Mouse (Mus musculus): ENCODE measurements around the gene Adam23. TPM values are rescaled to one million over a fixed set of nuclear protein-coding genes. Genes with fewer than 3 reads are reported as not detected.

Gene Adam23
- total and polyA plus RNA-seq, 3 experiments = not detected

GRCm38 (mm10) chr1:63450091-63450490 lies 4.4 kb downstream of the Adam23 start:
- TF ChIP-seq ELF1 (IDR thresholded peaks at IDR 0.05; ENCODE audit: low read depth, low read length) (no peak), ZC3H11A (IDR thresholded peaks at IDR 0.05; ENCODE audit: low read depth, low read length) (no peak), HCFC1 (IDR thresholded peaks at IDR 0.05; ENCODE audit: low read depth, low read length) (no peak), ZKSCAN1 (IDR thresholded peaks at IDR 0.05; ENCODE audit: borderline replicate concordance, low read depth, low read length) (no peak), MXI1 (IDR thresholded peaks at IDR 0.05; ENCODE audit: low read depth, low read length) (no peak), MEF2A (IDR thresholded peaks at IDR 0.05; ENCODE audit: borderline replicate concordance, low read depth, low read length) (no peak), RCOR1 (conservative IDR thresholded peaks at IDR 0.05; ENCODE audit: low read depth, low read length) (no peak), UBTF (IDR thresholded peaks at IDR 0.05; ENCODE audit: low read depth, low read length) (no peak), SIN3A (IDR thresholded peaks at IDR 0.05; ENCODE audit: low read length) (no peak), POLR2A (IDR thresholded peaks at IDR 0.05; ENCODE audit: low read depth, low read length) (no peak), MYC (IDR thresholded peaks at IDR 0.05; ENCODE audit: low read depth, low read length) (no peak), USF1 (IDR thresholded peaks at IDR 0.05; ENCODE audit: low read depth, low read length) (no peak), ZNF384 (IDR thresholded peaks at IDR 0.05; ENCODE audit: low read depth, low read length) (no peak)
- Histone ChIP-seq H3K79me2 (replicated peaks; ENCODE audit: control insufficient read depth, extremely low read depth, insufficient read depth, poor library complexity, severe bottlenecking) (no peaks in the 10 kb centered on the region), H3K4me1 (ENCODE audit: control insufficient read depth in 1 of 2, insufficient read depth in 2 of 2) (peaks cover 0 to 2% of the 10 kb centered on the region in 2 experiments; a peak in 1 of 4 replicates), H3K36me3 (replicated peaks in 1 of 2; ENCODE audit: control insufficient read depth in 1 of 2, insufficient read depth in 1 of 2, low read length in 1 of 2) (no peaks in the 10 kb centered on the region), H3K9me3 (replicated peaks; ENCODE audit: low read length) (no peaks in the 10 kb centered on the region), H3K27me3 (replicated peaks) (no peaks in the 10 kb centered on the region), H3K27ac (ENCODE audit: insufficient read depth, low read depth) (no peak overlapping the region), H3K4me2 (ENCODE audit: insufficient read depth, low read depth, poor library complexity, severe bottlenecking) (no peak overlapping the region), H3K9ac (ENCODE audit: insufficient read depth, low read depth) (no peak overlapping the region), H3K4me3 (replicated peaks in 1 of 3; ENCODE audit: low read depth in 2 of 3, low read length in 2 of 3, poor library complexity in 1 of 3) (no peak overlapping the region)
- in situ Hi-C loops (cut with MboI; ENCODE audit: low pct_ligation_motif_present, low pct_unique_long_range_greater_than_20kb, low sequenced_read_pairs) (no loop called here), dilution Hi-C loops (cut with MboI; ENCODE audit: extremely low pct_ligation_motif_present, extremely low pct_unique_long_range_greater_than_20kb, low sequenced_read_pairs) (no loop called here)
- no peak for DNase-seq (ENCODE audit: extremely low read depth)

- in situ Hi-C loops (cut with MboI; ENCODE audit: low pct_ligation_motif_present, low pct_unique_long_range_greater_than_20kb, low sequenced_read_pairs) (no loop called here), dilution Hi-C loops (cut with MboI; ENCODE audit: extremely low pct_ligation_motif_present, extremely low pct_unique_long_range_greater_than_20kb, low sequenced_read_pairs) (no loop called here)
- no peaks in the 10 kb centered on the region for H3K27me3 ChIP-seq (replicated peaks)
- no peaks in the 10 kb centered on the region for H3K36me3 ChIP-seq (replicated peaks in 1 of 2; ENCODE audit: control insufficient read depth in 1 of 2, insufficient read depth in 1 of 2, low read length in 1 of 2)
- no peak for TF ChIP-seq RAD21 (IDR thresholded peaks at IDR 0.05; ENCODE audit: low read depth, low read length)
- no peak overlapping the region for H3K9ac ChIP-seq (ENCODE audit: insufficient read depth, low read depth)
- H3K27ac ChIP-seq (ENCODE audit: insufficient read depth, low read depth) = no peak overlapping the region
- H3K4me1 ChIP-seq (ENCODE audit: control insufficient read depth in 1 of 2, insufficient read depth in 2 of 2) = peaks cover 2 to 3% of the 10 kb centered on the region in 2 experiments; a peak in 1 of 4 replicates
- H3K4me3 ChIP-seq (replicated peaks in 1 of 3; ENCODE audit: low read depth in 2 of 3, low read length in 2 of 3, poor library complexity in 1 of 3) = no peak overlapping the region
- no peak overlapping the region for H3K4me2 ChIP-seq (ENCODE audit: insufficient read depth, low read depth, poor library complexity, severe bottlenecking)
- H3K9me3 ChIP-seq (replicated peaks; ENCODE audit: low read length) = no peaks in the 10 kb centered on the region
- H3K79me2 ChIP-seq (replicated peaks; ENCODE audit: control insufficient read depth, extremely low read depth, insufficient read depth, poor library complexity, severe bottlenecking) = no peaks in the 10 kb centered on the region
- DNase-seq (ENCODE audit: extremely low read depth) = no peak
Measured at GRCm38 (mm10) chr1:63453332-63453887, 7.7 kb downstream of the Adam23 start.

Data from CH12.LX (cell line).